Mouse (Mus musculus): ENCODE data around the gene Flvcr2.

Gene Flvcr2

GRCm38 (mm10) chr12:85800031-85800430 is 53.7 kb downstream of the Flvcr2 start:
- peak; percentile 30 for DNase-seq

GRCm38 (mm10) chr12:85809726-85810125 is 63.4 kb downstream of the Flvcr2 start:
- DNase-seq = no peak

DNA sequence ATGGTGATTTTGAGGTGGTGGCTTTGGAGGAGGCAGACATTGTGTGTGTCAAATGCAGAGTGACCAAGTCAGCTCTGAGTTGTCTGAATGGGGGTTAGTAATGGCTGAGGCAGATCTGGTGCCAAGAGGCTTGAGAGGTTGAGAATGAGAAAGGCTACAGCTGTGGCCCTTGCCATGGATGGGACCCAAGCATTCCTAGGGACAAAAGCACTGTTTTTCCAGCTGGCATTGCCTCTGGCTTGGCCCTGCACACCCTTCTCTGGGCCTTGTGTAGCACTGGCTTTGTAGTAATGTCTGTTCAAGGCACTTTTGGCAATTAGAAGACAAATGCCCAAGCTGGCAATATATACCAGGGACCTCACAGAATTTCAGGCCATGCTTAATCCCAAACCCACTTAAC is 64.6 kb downstream of the Flvcr2 start:
- DNase-seq = no peak

DNA sequence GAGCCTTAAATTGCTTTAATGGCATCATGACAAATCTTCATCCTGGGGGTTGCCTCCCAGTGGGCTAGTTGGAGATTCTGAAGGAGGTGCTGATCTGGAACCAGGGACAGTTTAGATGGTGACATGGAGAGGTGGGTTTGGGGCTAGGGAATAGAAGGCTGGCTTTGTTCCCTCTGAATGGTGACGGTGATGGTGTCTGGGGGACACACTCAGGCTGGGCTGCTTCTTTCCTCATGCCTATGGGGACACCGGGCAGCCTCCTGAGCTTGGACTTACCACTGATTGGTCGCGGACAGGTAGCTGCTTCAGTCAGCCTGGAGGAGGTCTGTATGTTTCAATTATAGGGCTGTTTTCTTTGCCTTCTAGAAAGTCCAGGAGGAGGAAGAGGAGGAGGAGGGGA is 65.3 kb downstream of the Flvcr2 start:
- no peak for DNase-seq

- DNase-seq = peak; percentile 78
These were observed 67.3 kb downstream of the Flvcr2 start for GRCm38 (mm10) chr12:85813599-85813998.

GRCm38 (mm10) chr12:85822051-85822450 is 75.7 kb downstream of the Flvcr2 start:
- DNase-seq = no peak

DNA sequence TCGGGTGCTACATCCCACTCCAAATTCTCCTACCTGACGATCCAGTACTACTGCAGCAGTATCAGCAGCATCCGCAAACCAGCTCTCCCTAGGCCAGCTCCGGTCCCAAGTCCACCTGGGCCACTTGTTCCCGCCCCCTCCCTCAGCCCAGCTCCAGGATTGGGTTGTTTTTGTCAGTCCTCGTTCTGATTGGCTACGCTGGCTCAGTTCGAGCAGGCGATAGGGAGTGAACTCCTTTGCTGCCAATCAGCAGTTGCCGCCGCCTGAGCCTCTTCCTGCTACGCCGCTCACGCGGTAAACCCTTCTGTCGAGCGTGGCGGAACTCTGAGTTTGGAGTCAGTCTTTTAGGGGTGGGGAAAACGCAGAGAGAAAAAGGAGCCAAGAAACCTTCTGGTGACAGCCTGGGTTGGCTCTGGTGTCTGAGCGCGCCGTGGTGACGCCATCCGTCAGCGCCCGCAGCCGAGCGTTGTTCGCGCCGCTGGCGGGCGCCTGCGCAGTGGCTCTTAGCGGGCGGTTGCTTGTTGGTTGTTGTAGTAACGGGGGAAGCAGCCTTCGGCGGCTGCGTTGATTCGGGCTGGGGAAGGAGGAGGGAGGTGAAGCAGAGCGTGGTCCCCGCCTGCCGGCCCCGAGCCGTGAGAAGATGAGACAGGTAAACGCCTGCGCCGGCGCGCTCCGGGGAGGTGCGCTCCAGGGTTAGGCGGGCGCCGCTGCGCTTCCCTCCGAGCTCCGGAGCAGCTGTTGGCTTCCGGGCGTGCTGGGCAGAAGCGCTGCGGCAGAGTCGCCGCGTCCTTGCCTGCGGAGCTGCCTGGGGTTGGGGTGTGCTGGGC is 78.3 kb downstream of the Flvcr2 start, which contains the start of the genes Erg28 and Ttll5:
TSS of gene Erg28 (minus strand) at position 113 of the 827 bp plus-strand sequence.
TSS of gene Ttll5 (plus strand) at position 222 of the 827 bp plus-strand sequence.
- peak; percentile 96 for DNase-seq

DNA sequence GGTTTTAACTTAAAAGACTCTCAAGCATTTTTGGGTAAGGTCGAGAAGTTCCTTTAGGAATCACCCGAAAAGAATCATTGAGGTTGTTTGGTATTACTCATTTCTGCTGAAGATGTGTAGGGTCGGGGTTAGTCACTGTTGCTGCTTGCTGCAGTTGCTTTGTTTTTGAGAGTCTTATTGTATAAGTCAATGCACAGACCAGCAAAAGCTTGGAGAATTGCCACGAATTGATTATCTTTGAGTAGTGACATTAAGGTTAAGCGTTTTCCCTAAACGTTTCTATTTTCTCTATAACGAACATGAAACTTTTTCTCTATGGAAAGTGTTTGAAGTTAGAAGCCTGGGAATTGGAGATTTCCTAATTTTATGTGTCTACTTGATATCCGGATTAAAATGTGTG is 79.0 kb downstream of the Flvcr2 start:
- DNase-seq = no peak

- no peak for DNase-seq
These were observed 79.5 kb downstream of the Flvcr2 start for GRCm38 (mm10) chr12:85825822-85826221.

DNA sequence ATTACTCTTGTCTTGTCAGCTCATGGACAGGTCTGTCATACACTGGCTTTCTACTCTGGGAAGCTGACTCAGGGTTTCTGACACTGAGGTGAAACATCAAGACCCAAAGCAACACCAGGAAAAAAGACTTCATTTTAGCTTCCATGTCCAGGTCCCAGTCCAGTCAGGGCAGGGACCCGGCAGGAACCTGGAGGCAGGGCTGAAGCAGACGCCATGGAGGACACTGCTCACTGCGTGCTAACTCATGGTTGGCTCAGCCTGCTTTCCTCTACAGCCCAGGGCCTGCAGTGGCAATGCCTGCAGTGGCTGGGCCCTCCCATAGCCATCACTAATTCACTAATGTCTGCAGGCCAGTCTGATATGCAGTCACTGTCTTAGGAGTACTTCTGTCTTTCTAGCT is 82.5 kb downstream of the Flvcr2 start:
- no peak for DNase-seq

- DNase-seq = no peak
These were observed 83.5 kb downstream of the Flvcr2 start for GRCm38 (mm10) chr12:85829866-85830265.

- DNase-seq = no peak
These were observed 84.4 kb downstream of the Flvcr2 start for GRCm38 (mm10) chr12:85830691-85831090.

GRCm38 (mm10) chr12:85834543-85834942 is 88.2 kb downstream of the Flvcr2 start:
- DNase-seq = no peak

DNA sequence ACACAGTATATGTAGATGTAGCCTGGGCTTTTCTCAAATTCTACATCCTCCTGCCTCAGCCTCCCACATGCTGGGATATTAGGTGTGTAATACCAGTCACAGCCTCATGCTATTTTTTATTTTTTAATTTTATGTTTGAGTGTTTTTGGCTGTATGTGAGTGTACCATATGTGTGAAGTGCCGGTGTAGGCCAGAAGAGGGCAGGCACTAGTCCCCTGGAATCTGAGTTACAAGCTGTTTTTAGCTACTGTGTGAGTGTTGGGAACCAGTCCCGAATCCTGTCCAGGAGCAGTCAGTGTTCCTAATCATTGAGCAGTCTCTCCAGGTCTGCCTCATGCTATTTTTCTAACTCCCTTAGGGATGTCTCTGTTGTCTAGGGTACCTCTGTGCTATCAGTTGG is 91.4 kb downstream of the Flvcr2 start:
- DNase-seq = no peak

GRCm38 (mm10) chr12:85839371-85840000 is 93.1 kb downstream of the Flvcr2 start:
- no peak for DNase-seq

DNA sequence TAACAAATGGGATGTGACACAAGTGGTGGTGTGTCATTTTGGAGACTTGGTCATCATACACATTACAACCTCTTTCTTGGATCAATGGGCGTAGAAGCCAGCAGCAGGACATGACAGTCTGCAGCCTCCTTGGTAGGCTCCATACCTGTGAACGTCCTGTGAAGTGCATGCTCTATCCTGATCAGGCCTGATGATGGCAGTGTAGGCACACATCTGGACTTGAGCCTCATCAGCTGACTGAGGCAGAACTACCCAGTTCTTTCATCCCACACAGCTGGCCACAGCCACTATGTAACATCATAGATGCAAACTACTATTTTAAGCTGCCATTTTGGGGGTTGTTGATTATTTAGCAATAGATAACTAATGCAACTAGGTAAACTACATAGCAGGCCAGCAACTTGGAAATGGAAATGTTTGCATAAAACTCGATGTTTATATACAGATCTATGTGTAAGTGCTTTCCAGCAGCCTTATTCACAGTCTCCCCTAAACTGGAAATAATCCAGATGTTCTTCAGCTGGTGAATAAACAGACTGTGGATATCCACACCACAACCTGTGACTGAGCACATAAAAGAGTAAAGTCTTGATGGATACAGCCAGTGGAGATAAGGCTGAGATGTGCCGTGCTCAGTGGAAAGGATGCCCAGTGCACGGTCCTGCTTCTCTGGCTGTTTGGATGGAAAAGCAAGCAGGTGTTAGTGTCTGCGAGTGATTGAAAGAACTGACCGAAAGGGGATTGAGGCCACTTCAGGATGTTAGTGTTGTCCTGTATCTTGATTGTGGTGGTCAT is 102.0 kb downstream of the Flvcr2 start:
- peak; percentile 54 for DNase-seq

DNA sequence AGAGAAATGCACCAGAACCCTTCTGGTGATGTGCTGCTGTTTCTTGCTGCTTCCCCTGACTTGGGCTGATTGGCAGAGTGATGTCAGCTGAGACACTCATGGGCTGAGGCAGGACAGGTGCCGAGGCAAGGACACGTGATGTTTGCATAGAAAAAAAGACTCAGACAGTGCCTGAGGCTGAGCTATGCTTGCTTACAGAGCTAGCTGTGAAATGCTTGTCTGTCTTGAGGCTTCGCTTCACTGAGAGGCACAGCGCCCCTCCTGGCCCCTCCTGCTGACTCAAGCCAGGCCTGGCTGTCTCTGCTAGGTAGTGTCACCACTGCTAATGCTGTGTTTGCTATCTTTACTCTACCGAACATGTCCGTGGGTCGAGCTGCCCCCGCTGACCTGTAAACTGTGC is 104.3 kb downstream of the Flvcr2 start:
- no peak for DNase-seq

- DNase-seq = no peak
These were observed 107.5 kb downstream of the Flvcr2 start for GRCm38 (mm10) chr12:85853836-85854235.

- no peak for DNase-seq
These were observed 107.9 kb downstream of the Flvcr2 start for GRCm38 (mm10) chr12:85854271-85854670.

DNA sequence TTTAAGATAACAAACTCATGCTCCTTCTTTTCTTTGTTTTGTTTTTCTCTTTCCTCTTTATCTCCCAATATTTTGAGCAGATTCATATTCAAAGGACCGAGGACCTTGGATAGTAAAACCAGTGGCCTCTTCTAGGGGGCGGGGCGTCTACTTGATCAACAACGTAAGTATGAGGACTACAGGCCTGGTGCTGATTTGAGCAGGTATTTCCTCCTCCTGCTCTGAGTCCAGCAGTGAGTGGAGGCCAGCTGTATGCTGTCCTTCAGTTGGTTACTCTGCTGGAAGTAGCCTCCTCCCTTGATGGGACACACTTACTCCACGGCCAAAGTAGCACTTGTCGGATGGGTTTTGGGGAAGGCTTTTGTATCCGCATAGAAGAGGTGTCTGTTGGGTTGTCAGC is 111.0 kb downstream of the Flvcr2 start:
- DNase-seq = no peak

GRCm38 (mm10) chr12:85859111-85859510 is 112.8 kb downstream of the Flvcr2 start:
- DNase-seq = no peak

DNA sequence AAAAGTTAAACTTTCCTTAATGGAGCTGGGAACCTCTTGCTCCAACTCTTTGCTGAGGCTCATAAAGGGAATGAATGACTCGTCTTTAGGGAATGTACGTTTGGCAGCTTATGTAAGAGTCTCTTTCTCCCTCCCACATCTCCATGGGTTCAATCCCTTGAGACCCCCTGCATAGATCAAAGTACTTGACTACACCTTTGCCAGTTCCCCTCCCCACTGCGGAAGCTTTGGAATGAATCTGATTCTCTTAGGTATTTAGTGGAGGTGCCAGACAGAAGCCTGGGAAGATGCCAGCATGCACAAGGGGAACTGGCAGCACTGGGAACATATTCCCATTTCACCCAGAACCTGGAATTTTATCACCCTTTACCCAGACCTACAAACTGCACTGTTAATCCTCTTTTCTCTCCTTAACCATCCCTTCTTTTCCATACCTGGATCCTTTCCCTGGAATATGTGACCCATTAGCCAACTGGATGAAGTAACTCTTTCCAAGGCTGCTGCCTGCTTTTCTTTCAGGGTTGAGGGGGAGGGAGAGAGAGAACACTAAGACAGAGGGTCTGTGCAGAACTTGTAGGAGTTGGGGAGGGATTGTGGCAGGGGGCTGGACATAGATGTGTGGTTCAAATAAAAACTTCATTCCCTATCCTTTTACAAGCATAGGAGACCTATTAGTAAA is 113.3 kb downstream of the Flvcr2 start:
- peak; percentile 10 for DNase-seq

GRCm38 (mm10) chr12:85862514-85862913 is 116.2 kb downstream of the Flvcr2 start:
- peak; percentile 45 for DNase-seq
